Mouse (Mus musculus) MEL (cell line): ENCODE data around the gene Rab13.

Experiments
- CTCF ChIP-seq, 3 experiments: IDR thresholded peaks in 2 of 3; conservative IDR thresholded peaks in 1 of 3; 2 replicates each; pipeline ENCODE4 v1.5.1; 2011 to 2012; ENCODE audit warnings: low read length in 3 of 3, low read depth in 2 of 3, mild to moderate bottlenecking in 2 of 3, improper control_type of control experiment in 1 of 3, inconsistent platforms in 1 of 3, mixed read lengths in 1 of 3, moderate library complexity in 1 of 3; ENCODE audit not compliant: control insufficient read depth in 1 of 3, insufficient read depth in 1 of 3, poor library complexity in 1 of 3, severe bottlenecking in 1 of 3
- ELF1 ChIP-seq: IDR thresholded peaks from 2 replicates; pipeline ENCODE4 v1.6.1; 2014; ENCODE audit warnings: low read depth, mild to moderate bottlenecking, inconsistent platforms, low read length, improper control_type of control experiment, moderate library complexity

DNA sequence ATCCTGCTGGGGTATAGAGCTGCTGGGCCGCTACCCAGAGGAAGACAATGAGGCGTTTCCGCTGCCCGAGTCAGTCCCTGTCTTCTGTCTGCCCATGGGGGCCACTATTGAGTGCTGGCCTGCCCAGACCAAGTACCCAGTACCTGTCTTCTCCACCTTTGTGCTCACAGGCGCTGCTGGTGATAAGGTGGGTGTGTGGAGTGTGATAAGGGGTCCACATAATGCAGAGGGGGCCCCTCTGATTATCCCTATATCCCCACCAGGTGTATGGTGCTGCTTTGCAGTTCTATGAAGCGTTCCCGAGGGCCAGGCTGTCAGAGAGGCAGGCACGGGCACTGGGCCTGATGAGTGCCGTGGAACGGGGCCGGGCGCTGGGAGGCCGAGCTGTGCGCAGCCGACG lies 55.5 kb downstream of the Rab13 start:
- no peak for TF ChIP-seq ELF1
- no peak for TF ChIP-seq CTCF (IDR thresholded peaks at IDR 0.05 in 2 of 3, conservative IDR thresholded peaks at IDR 0.05 in 1 of 3; ENCODE audit: control insufficient read depth in 1 of 3, insufficient read depth in 1 of 3, low read depth in 2 of 3, low read length in 3 of 3, poor library complexity in 1 of 3, severe bottlenecking in 1 of 3)
